Mouse (Mus musculus) liver, embryonic 14.5 days (tissue): ENCODE results near the gene Insm1.

Source experiments
- CTCF ChIP-seq: IDR thresholded peaks from 2 replicates; pipeline ENCODE4 v1.5.1; 2016; ENCODE audit warnings: antibody characterized with exemption, low read depth, control low read depth
- EP300 ChIP-seq: IDR thresholded peaks from 2 replicates; pipeline ENCODE4 v1.6.1; 2016; ENCODE audit warnings: antibody characterized with exemption, low read depth

DNA sequence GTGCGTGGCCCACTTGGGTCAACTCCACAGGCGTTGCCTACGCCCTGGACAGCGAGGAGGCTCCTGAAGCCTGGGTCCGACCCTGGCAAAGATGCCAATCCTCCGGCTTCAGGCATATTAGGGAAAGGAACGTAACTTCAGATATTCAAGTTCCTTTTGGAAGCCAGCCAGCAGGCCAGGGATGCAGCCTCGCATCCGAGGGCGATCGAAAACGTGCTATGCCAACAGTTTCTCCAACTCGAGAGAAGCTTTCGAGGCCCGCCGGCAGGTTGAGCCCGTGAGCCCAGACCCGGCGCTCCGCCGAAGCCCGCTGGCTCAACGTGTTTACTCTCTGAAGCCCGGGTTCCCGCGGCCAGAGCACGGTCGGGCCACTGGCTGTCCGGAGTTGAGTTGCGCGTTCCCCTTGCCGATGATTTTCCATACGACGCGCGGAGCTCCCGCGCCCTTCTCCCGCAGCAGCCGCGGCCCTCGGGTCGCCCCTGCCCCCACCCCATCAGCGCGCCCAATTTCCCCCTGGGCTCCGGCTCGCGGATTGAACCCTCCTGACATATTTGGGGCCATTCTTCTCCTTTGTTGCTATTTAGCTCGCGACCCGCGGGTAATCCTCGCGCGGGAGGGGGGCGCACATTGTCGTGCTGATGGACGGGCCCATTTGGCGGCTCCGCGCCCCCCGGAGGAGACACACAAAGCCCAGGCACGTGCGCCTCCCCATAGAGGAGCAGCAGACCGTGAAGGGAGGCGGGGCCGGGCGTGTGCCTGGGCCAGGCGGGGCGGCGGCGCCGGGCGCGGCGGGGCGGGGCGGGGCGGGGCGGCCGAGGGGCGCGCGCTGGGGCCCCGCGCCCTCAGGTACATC, at the start of gene Insm1:
- TF ChIP-seq CTCF (no peak), EP300 (no peak)
